Mouse (Mus musculus): ENCODE results near the gene Duoxa2.

DNA sequence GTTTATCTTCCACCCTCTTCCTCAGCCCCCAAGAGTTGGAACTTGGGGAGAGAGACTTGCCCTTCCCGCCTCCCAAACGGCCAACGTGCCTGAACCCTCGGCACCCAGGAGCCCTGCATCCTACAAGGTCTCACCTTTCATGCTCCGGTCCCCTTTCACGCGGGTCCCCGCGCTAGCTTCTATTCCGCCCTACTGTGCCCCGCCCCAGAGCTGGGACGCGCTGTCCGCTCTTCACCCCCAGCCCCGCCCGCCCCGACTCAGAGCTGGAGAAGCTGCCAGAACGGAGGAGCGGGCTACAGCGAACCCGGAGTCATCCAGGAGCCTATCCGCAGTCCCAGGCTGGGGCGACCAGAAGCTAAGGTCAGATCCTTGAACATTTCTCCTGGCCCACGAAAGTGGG lies 14.8 kb downstream of the Duoxa2 start, which contains the start of gene Duoxa1:
- no peak for TF ChIP-seq HCFC1 (IDR thresholded peaks at IDR 0.05; ENCODE audit: borderline replicate concordance, insufficient read depth, low read length)
- TF ChIP-seq CHD2 (IDR thresholded peaks at IDR 0.05; ENCODE audit: low read depth, low read length) = no peak
- TF ChIP-seq MAFK (IDR thresholded peaks at IDR 0.05; ENCODE audit: insufficient read depth, low read depth, low read length) = no peak
- no peak for TF ChIP-seq ZNF384 (IDR thresholded peaks at IDR 0.05; ENCODE audit: low read depth, low read length)
- no peak for TF ChIP-seq ZC3H11A (IDR thresholded peaks at IDR 0.05; ENCODE audit: borderline replicate concordance, low read depth, low read length)
